33 mouse cellular contexts compared by ENCODE assay signal in genomic region chr5:30000921-30001320, GRCm38 (mm10). TPM values are rescaled to one million over a fixed set of nuclear protein-coding genes. Genes with fewer than 3 reads are reported as not detected.
DNase-seq lines count a peak whose midpoint lies in the region; ATAC-seq and TF ChIP-seq lines count a peak whose summit lies in the region.
"Had no signal": no experiment of that assay in that cellular context is flagged by ENCODE, and none has a peak within 500 bp of the region (broad histone marks: within the 10 kb centered on the region; RNA-seq: fewer than 3 reads in every experiment).

No protein-coding gene starts in this region.

- TF ChIP-seq POLR2A in kidney, adult 2 months (IDR thresholded peaks at IDR 0.05; ENCODE audit: low read depth, low read length): no peak
- no peak for TF ChIP-seq POLR2A in brain, embryonic 14.5 days (IDR thresholded peaks at IDR 0.05; ENCODE audit: borderline replicate concordance, extremely low read depth, insufficient read depth, insufficient read length, poor library complexity, severe bottlenecking)

- no peak overlapping the region for H3K27ac ChIP-seq in kidney, adult 2 months (ENCODE audit: insufficient read depth, low read depth, low read length)
- no peak overlapping the region for H3K27ac ChIP-seq in lung, embryonic 14.5 days (ENCODE audit: low read depth)
- H3K27ac ChIP-seq: heart, embryonic 10.5 days; heart, embryonic 15.5 days; hindbrain, embryonic 13.5 days; limb, embryonic 13.5 days; liver, embryonic 12.5 days; stomach, embryonic 15.5 days had no signal

- H3K36me3 ChIP-seq in kidney, adult 2 months (ENCODE audit: control insufficient read depth, insufficient read depth, low read length): no peaks in the 10 kb centered on the region
- H3K36me3 ChIP-seq in lung, embryonic 14.5 days (ENCODE audit: insufficient read depth): no peaks in the 10 kb centered on the region
- H3K36me3 ChIP-seq: heart, embryonic 10.5 days; heart, embryonic 15.5 days; hindbrain, embryonic 13.5 days; limb, embryonic 13.5 days; liver, embryonic 12.5 days; stomach, embryonic 15.5 days had no signal

- H3K27me3 ChIP-seq in kidney, adult 2 months (replicated peaks; ENCODE audit: control insufficient read depth, insufficient read depth, low read length): no peaks in the 10 kb centered on the region
- H3K27me3 ChIP-seq in lung, embryonic 14.5 days (ENCODE audit: insufficient read depth, low read length): no peaks in the 10 kb centered on the region
- H3K27me3 ChIP-seq: heart, embryonic 15.5 days; hindbrain, embryonic 13.5 days; limb, embryonic 13.5 days; liver, embryonic 12.5 days; stomach, embryonic 15.5 days had no signal

- ATAC-seq in lung, embryonic 14.5 days (ENCODE audit: insufficient read depth): no peak
- ATAC-seq: forebrain, postnatal 0 days; intestine, embryonic 16.5 days; liver, embryonic 12.5 days; liver, postnatal 0 days; midbrain, embryonic 16.5 days had no signal

- no peaks in the 10 kb centered on the region for H3K4me1 ChIP-seq in kidney, adult 2 months (ENCODE audit: control insufficient read depth, insufficient read depth, low read length)
- no peaks in the 10 kb centered on the region for H3K4me1 ChIP-seq in lung, embryonic 14.5 days (ENCODE audit: insufficient read depth)
- H3K4me1 ChIP-seq: heart, embryonic 10.5 days; heart, embryonic 15.5 days; hindbrain, embryonic 13.5 days; limb, embryonic 13.5 days; stomach, embryonic 15.5 days had no signal

- H3K9me3 ChIP-seq in lung, embryonic 14.5 days (ENCODE audit: low read depth, low read length): no peaks in the 10 kb centered on the region
- H3K9me3 ChIP-seq: heart, embryonic 10.5 days; heart, embryonic 15.5 days; hindbrain, embryonic 13.5 days; limb, embryonic 13.5 days; liver, embryonic 12.5 days; stomach, embryonic 15.5 days had no signal

- DNase-seq in kidney, adult 2 months: peak; percentile 1
- no peak for DNase-seq in kidney, postnatal 4 days
- peak; percentile 26 for DNase-seq in lung, embryonic 14.5 days
- no peak for DNase-seq in lung, postnatal 36 days
- peak; percentile 5 for DNase-seq in brain, embryonic 14.5 days (ENCODE audit: low read depth)
- DNase-seq in left cerebral cortex, adult 8-10 months (ENCODE audit: low spot score in 2 of 2): no peak
- DNase-seq: adrenal gland, postnatal 10 days; B cell, adult 2 months; cerebellum, adult 18-20 months; cerebellum, postnatal 14 days; forebrain, postnatal 0 days; heart, postnatal 4 days; liver, postnatal 0 days; lung, postnatal 14 days; right cerebral cortex, postnatal 25 days had no signal

- TF ChIP-seq CTCF in kidney, adult 2 months (conservative IDR thresholded peaks at IDR 0.05; ENCODE audit: insufficient read depth, insufficient read length, low read depth, low read length): no peak
- no peak for TF ChIP-seq CTCF in lung, embryonic 14.5 days (IDR thresholded peaks at IDR 0.05; ENCODE audit: low read depth)
- TF ChIP-seq CTCF in brain, embryonic 14.5 days (IDR thresholded peaks at IDR 0.05; ENCODE audit: borderline replicate concordance, extremely low read depth, insufficient read depth, insufficient read length): no peak

- H3K4me3 ChIP-seq in kidney, adult 2 months (ENCODE audit: insufficient read depth, low read depth, low read length): no peak overlapping the region
- no peak overlapping the region for H3K4me3 ChIP-seq in lung, embryonic 14.5 days (ENCODE audit: low read depth, low read length)
- H3K4me3 ChIP-seq: heart, embryonic 10.5 days; heart, embryonic 15.5 days; hindbrain, embryonic 13.5 days; limb, embryonic 13.5 days; liver, embryonic 12.5 days; stomach, embryonic 15.5 days had no signal

- WGBS in kidney, adult 2 months: 60% methylated on average over 3 of the region's 3 CpGs
- 50% methylated on average over 3 of the region's 3 CpGs for WGBS in lung, embryonic 14.5 days

- no peak overlapping the region for H3K9ac ChIP-seq in lung, embryonic 14.5 days
- H3K9ac ChIP-seq: forebrain, postnatal 0 days; heart, embryonic 15.5 days; hindbrain, embryonic 13.5 days; limb, embryonic 13.5 days; liver, embryonic 12.5 days; liver, postnatal 0 days; stomach, embryonic 15.5 days had no signal

- H3K4me2 ChIP-seq in lung, embryonic 14.5 days: no peak overlapping the region
- H3K4me2 ChIP-seq: heart, embryonic 15.5 days; hindbrain, embryonic 13.5 days; limb, embryonic 13.5 days; liver, embryonic 12.5 days; midbrain, embryonic 11.5 days; stomach, embryonic 15.5 days had no signal

RNA-seq across cellular contexts. Expression of gene Il6, which starts 12.0 kb away (rescaled TPM):
- polyA plus RNA-seq in kidney, adult 2 months (2012; rRNA removed): not detected in 2 replicates
- not detected in 2 replicates for polyA plus RNA-seq in lung, embryonic 14.5 days (2014; fragmentation: Nextera tagmentation; extraction: Ambion mirVana)
- polyA plus RNA-seq in brain, embryonic 14.5 days (2012; rRNA removed): not detected in 2 replicates
- total RNA-seq in left cerebral cortex, adult 8-10 months (2022): not detected
- total RNA-seq: adrenal gland, postnatal 10 days; forebrain, postnatal 0 days; gastrocnemius, adult 8-10 months; layer of hippocampus, postnatal 10 days; left cerebral cortex, adult 18-20 months; left cerebral cortex, postnatal 25 days had no signal
- polyA plus RNA-seq: cortical plate, adult 2 months; forebrain, embryonic 11.5 days; forebrain, postnatal 0 days; heart, embryonic 10.5 days; hindbrain, embryonic 13.5 days; kidney, embryonic 14.5 days; large intestine, adult 2 months; midbrain, embryonic 11.5 days; midbrain, embryonic 16.5 days; neural tube, embryonic 11.5 days had no signal

Comparison
In these comparisons a context has a peak if more than half of its experiments do, and no peak if none do; other contexts are left out.
1. DNase-seq: peak in kidney, adult 2 months (single experiment), lung, embryonic 14.5 days (single experiment) and brain, embryonic 14.5 days (single experiment); none in kidney, postnatal 4 days (0 of 2), lung, postnatal 36 days (single experiment) and left cerebral cortex, adult 8-10 months (0 of 2).